Mouse (Mus musculus) layer of hippocampus, postnatal 10 days (tissue): ENCODE data around the gene Srpk3. TPM values are rescaled to one million over a fixed set of nuclear protein-coding genes. Genes with fewer than 3 reads are reported as not detected.
A peak's percentile ranks its signal among the peaks of the same experiment; 100 is the strongest.

Experiments
- DNase-seq, 2 experiments: peaks; one replicate each; pipeline ENCODE4 v3.0.0; 2021; ENCODE audit warnings: low spot score in 2 of 2
- total RNA-seq, 2 experiments: library from RNA; stranded (reverse); gene quantifications; 2 replicates each; pipeline ENCODE4 v1.2.3; 2021

Gene Srpk3
- total RNA-seq, 2 experiments from 2014 or later = 2.2 to 3.8 TPM

DNA sequence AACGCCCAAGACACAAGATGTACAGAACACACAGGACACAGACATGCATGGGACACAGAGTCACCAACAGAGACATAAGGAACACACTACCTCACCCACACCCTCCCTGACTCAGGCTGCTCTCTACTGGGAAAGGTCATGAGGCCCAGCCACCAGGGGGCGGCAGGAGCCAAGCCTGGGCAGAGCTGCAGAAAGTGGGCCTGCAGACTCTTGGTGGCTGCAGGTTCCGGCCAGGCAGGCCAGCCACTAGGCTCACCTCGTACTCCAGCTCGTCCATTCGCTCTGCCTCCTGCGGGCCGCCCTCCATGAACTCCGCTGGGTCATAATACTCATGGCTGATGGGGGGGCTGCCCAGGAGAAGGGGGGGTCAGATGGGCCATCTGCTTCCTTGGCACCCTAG is 24.3 kb downstream of the Srpk3 start:
- peak; percentile 54 to 71 for DNase-seq

DNA sequence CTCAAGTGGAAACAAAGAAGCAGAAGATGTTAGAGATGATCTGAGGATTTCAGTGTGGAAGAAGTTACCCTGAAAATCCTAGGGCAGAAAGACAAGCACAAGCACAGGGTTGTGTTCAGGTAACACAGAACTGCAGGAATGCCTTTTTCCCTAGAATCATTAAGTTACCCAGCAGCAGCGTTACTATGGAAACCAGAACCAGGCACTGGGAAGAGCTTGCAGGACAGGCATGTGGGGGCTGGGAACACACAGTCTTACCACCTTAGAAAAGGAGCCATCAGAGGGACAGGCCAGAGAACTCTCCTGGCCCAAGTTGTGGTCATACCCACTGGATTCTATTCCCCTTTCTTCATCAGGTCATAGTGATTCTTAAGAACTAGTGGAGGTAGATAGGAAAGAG is 31.6 kb downstream of the Srpk3 start:
- no peak for DNase-seq

DNA sequence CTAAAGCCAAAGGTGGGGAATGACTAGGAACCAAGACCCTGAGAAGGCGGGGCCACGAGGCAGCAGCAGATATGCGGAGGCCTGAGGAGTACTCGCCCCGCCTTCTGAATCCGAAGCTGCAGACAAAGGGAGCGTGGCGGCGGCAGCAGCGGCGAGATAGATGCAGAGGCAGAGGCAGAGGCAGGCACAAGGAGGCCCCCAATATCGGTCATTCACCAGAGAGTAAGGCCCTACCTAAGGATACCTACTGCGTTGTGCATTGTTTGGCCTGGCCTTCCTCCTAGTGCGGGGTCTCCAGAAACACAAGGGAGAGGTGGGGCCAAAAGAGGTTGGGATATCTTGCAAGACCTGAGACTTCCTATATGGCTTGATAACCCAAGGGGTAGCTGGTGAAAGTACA is 40.9 kb downstream of the Srpk3 start:
- no peak for DNase-seq

DNA sequence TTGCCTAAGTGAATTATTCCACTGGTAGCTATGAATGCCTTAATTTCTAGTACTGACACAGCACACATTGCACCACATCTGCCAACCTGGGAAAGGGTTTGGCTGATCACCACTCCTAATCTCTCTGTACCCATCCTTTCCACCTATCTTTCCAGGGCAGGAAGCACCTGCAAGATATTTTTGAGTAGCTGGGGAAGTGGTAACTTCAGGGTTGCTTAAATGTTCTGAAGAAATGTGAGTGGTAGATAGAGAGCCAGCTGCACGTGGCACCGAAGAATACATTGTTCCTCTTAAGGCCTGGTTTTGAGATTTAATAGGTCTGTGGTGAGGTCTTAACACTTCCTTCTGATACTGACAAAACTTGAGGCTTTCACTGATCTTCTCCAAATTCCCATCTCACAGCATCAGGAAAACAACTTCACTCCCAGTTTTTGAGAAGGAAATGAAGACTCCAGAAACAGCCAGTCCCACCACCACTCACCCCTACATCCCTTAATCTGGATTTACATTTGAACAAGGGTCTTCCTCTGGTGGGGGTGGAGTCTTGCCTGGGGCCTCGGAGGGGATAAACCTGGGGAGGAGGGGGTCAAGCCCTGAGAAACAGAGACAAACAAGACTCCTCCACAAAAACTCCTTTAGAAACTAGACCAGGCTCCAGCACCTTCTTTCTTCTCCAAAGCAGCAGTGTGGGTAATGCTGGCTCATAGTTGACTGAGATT is 42.5 kb downstream of the Srpk3 start:
- no peak for DNase-seq

DNA sequence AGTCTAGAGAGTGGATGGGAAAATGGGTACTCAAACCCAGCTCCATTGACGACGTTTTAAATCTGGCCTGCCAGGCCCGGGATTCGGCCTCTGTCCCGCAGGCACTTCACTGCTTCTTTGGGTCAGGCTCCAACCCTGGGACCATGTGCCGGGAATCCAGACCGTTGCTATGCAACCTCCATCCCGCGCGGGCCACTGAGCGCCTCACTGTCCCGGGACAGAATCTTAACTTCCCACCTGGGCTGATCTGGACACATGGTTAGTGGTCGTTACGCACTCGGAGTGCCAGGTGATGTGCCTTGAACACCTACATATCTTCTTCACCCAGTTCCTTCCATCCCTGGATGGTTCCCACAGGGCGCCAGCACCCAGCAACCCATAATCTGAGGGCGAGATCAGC is 49.5 kb downstream of the Srpk3 start:
- peak in 1 of 2 experiments; percentile 20 for DNase-seq

DNA sequence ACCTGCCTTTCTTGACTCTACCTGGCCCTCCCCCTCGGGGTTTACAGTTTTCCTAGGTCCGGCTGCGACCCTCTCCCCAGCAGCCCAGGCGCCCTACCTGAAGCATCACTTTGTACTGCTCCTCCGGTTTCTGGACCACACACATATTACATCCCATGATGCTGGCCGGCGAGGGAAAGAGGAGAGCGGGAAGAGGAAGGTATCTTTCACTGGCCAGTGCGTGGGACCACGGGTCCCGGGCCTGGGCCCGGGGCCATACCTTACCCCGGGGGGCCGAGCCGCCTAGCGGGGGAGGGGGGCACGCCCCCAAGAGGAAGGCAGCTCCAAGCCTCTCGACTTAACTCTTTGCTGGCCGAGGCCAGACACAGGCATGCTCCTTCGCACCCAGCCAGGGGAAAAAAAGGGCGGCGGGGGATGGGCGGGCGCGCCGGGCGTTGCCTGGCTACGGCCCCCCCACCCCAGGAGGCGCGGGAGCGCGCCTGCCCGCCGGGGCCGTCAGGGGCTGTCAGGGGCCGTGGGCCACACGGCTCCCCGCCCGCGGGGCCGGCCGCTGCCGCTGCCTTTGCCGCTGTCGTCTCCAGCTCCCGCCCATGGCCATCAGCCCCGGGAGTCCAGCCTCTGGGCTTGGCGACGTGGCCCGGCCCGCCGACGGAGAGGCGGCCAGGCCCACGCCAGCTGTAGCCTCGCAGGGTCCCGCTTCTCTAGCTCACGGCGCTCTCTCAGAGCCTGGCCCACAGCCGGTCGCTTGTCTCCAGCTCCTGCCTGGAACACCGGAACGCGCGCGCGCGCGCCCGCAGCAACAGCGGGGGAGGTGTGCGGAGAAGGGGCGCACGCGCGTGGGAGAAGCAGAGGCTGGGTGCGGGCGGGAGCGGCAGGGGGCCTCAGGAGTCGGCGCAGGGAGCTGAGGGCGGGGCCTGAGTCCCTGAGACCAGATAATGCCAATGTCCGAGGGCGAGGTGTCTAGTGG is 50.3 kb downstream of the Srpk3 start, which contains the start of gene Pdzd4:
Pdzd4 (minus strand) TSS at position 785 of the 967 bp plus-strand sequence.
- peak; percentile 60 to 66 for DNase-seq

Other genes starting within 250 kb of the Srpk3 start
- under 1 TPM; 0.80 to 0.83 TPM for gene Dusp9, start 135.0 kb upstream of the Srpk3 start, total RNA-seq
- gene Pnck, start 114.3 kb upstream of the Srpk3 start, total RNA-seq = 100 to 1,000 TPM; 126 to 138 TPM
- 10 to 100 TPM; 77.3 to 81.8 TPM for gene Slc6a8, start 101.3 kb upstream of the Srpk3 start, total RNA-seq
- gene Bcap31, start 58.2 kb upstream of the Srpk3 start, total RNA-seq = 10 to 100 TPM; 69.5 to 71.1 TPM
- 10 to 100 TPM; 15.8 to 16.0 TPM for gene Abcd1, start 57.8 kb upstream of the Srpk3 start, total RNA-seq
- gene Plxnb3, start 17.3 kb upstream of the Srpk3 start, total RNA-seq = 1 to 10 TPM; 6.5 to 7.9 TPM
- 100 to 1,000 TPM; 151 to 157 TPM for gene Idh3g, start 12.5 kb downstream of the Srpk3 start, total RNA-seq
- gene Ssr4, start 12.6 kb downstream of the Srpk3 start, total RNA-seq = 100 to 1,000 TPM; 101 to 104 TPM
- gene Pdzd4, start 50.6 kb downstream of the Srpk3 start, total RNA-seq = 100 to 1,000 TPM; 110 to 111 TPM
- not detected for gene Avpr2, start 117.7 kb downstream of the Srpk3 start, total RNA-seq
- gene L1cam, start 121.7 kb downstream of the Srpk3 start, total RNA-seq = 100 to 1,000 TPM; 333 to 351 TPM
- 1 to 10 TPM; 4.6 to 5.1 TPM for gene Arhgap4, start 147.5 kb downstream of the Srpk3 start, total RNA-seq
- 10 to 100 TPM; 69.8 to 72.9 TPM for gene Naa10, start 147.5 kb downstream of the Srpk3 start, total RNA-seq
- gene Renbp, start 156.4 kb downstream of the Srpk3 start, total RNA-seq = 1 to 10 TPM; 3.9 to 7.1 TPM
- 10 to 100 TPM; 72.9 to 77.8 TPM for gene Hcfc1, start 192.0 kb downstream of the Srpk3 start, total RNA-seq
- 10 to 100 TPM; 52.5 to 52.9 TPM for gene Irak1, start 249.5 kb downstream of the Srpk3 start, total RNA-seq